Mouse (Mus musculus) bone marrow, adult 2 months (tissue): ENCODE measurements around the gene Slc24a2. TPM values are rescaled to one million over a fixed set of nuclear protein-coding genes. Genes with fewer than 3 reads are reported as not detected.

ENCODE experiments used
- H3K27ac ChIP-seq: fragments of 200-500 bp; 2 replicates; pipeline ENCODE4 v1.5.1; 2012; ENCODE audit warnings: low read depth, mild to moderate bottlenecking, control low read depth, inconsistent platforms, low read length; ENCODE audit not compliant: control insufficient read depth, poor library complexity, insufficient read depth
- H3K4me1 ChIP-seq: fragments of 200-500 bp; 2 replicates; pipeline ENCODE4 v1.6.1; 2011; ENCODE audit warnings: low read length; ENCODE audit not compliant: control insufficient read depth, insufficient read depth
- H3K4me3 ChIP-seq: fragments of 200-500 bp; replicated peaks from 2 replicates; pipeline ENCODE3; 2011; ENCODE audit warnings: mild to moderate bottlenecking, low read depth, low read length, control low read depth; ENCODE audit not compliant: control insufficient read depth
- CTCF ChIP-seq: fragments of 200-500 bp; IDR thresholded peaks from 2 replicates; pipeline ENCODE4 v1.5.1; 2011; ENCODE audit warnings: low read length, control low read depth; ENCODE audit not compliant: control insufficient read depth, insufficient read depth
- POLR2A ChIP-seq: fragments of 200-500 bp; IDR thresholded peaks from 2 replicates; pipeline ENCODE4 v1.6.1; 2011; ENCODE audit warnings: low read depth, mild to moderate bottlenecking, control low read depth, low read length, borderline replicate concordance; ENCODE audit not compliant: control insufficient read depth
- WGBS: fragments of 180-500 bp; shearing (Covaris S2); methylation state at CpG from one replicate; pipeline ENCODE4 v1.1.7; 2018; 5-methylcytosine and 5-hydroxymethylcytosine counted together
- polyA plus RNA-seq: library from polyadenylated mRNA; stranded (reverse); fragments of >200 nt; gene quantifications from 2 replicates; pipeline ENCODE4 v1.2.4, GENCODE M21; 2011; ENCODE audit warnings: low replicate concordance; ENCODE audit not compliant: missing spikeins, insufficient read depth, insufficient read length

The Slc24a2 gene
- polyA plus RNA-seq, 1 experiment: not detected

DNA sequence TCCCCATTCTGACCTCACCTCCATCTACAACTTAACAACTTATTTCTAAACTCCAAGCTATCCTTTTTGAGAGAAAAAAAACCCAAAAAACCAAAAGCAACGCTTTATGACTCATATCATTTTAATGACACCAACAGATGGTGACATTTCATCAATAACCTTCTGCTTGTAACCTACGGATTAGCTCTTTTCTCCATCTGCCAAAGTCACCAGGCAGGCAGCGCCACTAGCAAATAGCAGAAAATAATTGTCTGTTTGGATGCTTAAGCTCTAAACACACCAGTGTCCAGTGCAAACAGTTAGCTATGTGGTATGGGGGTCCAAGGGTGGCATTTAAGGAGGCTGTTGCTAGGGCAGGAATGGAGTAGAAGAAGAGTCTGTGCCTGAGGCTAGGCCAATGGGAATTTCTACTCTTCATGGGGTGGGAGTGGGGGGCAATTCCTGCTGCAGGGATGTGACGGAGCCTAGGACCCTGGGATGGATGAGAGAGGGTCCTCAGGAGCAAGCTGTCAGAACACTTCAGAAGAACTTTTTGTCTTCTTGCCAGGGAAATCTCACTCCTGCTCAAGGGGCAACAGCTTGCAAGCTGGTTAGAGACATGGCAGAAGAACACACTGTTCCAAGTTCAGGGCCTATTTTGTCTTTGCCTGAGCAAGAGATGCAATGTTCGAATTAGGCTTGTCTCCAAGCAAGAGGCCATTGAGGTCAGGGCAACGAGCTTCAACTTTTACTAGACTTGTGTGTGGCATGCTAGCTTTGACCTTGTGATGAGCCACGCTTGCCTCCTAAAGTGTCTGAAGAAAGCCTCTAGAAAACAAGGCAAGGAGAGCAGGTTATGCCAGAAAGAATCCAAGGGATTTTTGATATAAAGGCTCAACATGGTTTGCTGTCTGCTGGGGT lies 216.3 kb downstream of the Slc24a2 start:
- no peak overlapping the region for H3K27ac ChIP-seq
- H3K4me3 ChIP-seq: no peak overlapping the region
- H3K4me1 ChIP-seq: no peaks in the 10 kb centered on the region
- 78% methylated on average over 7 of the region's 7 CpGs for WGBS
- TF ChIP-seq CTCF: no peak
- TF ChIP-seq POLR2A: no peak

DNA sequence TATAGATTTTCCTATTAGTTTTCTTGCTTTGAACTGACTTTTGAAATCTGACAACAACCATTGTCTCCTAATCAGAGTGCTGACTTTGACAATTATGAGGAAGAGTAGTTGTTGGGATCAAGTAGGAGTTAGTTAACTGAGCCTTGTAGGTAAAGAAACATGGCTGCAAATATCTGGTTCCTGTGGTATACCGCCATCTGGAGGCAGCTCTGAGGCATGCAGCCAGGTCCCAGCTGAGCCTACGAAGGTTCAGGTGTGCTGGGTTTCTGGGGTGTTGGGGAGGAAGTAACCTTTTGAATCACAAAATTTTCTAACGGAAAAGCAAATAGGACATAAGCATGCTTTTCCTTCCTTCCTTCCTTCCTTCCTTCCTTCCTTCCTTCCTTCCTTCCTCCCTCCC lies 237.8 kb downstream of the Slc24a2 start:
- TF ChIP-seq POLR2A (no peak), CTCF (0 out of 2 replicates have a peak, but pooled peaks have one; percentile 17)
- WGBS: 57% methylated on average over 3 of the region's 3 CpGs
- Histone ChIP-seq H3K27ac (no peak overlapping the region), H3K4me3 (no peak overlapping the region), H3K4me1 (no peaks in the 10 kb centered on the region)

DNA sequence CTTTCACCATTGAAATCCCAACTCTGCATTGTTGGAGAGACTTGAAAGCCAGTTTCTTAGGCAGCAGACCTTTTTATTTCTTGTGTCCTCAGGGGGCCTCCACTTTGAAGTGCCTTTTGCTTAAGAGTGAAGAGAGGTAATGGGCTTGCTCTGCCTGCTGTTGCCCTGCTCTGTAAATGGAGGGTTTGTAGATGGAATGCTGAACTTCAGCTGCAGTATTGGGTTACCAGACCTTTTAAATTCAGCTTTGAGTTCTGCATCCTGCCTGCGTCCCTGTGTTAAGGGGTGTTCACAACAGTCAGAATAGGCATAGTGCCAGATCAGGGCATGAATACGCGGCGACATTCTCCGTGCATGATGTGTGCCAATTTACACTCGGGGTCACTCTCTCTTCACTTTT lies 241.0 kb downstream of the Slc24a2 start:
- H3K27ac ChIP-seq: no peak overlapping the region
- no peaks in the 10 kb centered on the region for H3K4me1 ChIP-seq
- no peak overlapping the region for H3K4me3 ChIP-seq
- WGBS: 76% methylated on average over 6 of the region's 6 CpGs
- TF ChIP-seq CTCF (no peak), POLR2A (no peak)

DNA sequence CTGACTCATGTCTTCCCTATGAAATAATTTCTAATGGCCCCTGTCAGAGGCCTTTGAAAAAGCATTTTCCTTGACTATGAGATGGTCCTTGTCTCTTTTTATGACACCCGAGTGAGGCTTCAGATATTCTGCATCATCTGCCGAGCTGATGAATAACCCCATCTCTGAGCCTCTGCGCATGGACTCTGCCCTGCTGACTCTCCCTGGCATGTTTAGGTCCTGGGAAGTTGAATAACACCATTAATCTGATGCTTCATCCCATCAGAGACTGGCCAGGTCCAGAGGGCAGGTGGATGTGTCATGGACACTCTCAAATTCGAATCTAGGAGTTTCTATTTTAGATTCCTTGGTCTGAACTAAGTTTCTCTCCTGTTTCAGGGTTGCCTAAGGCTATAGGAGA lies 242.4 kb downstream of the Slc24a2 start:
- WGBS: 73% methylated on average over 4 of the region's 4 CpGs
- H3K4me3 ChIP-seq: no peak overlapping the region
- no peak overlapping the region for H3K27ac ChIP-seq
- no peak for TF ChIP-seq CTCF
- TF ChIP-seq POLR2A: no peak
- H3K4me1 ChIP-seq: no peaks in the 10 kb centered on the region

DNA sequence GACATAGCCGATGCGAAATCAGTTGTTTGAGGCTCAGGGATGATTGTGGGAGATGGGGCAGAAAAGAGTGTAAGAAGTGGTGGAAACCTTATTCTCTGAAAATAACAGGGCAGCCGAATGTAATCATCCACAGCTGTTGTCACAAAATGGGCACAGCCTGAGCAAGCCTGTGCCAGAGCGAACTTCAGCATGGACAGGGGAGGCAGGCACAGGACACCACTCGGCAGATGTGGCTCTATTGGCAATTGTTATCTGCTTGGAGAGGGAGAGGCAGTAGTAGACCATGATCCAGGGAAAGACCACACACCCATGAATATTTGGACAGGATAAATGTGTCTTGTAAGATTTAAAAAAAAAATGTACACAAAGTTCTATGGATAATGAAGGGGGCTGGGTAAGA lies 253.0 kb downstream of the Slc24a2 start:
- no peak overlapping the region for H3K27ac ChIP-seq
- 73% methylated on average over 5 of the region's 5 CpGs for WGBS
- TF ChIP-seq POLR2A (no peak), CTCF (no peak)
- H3K4me1 ChIP-seq: no peaks in the 10 kb centered on the region
- no peak overlapping the region for H3K4me3 ChIP-seq

DNA sequence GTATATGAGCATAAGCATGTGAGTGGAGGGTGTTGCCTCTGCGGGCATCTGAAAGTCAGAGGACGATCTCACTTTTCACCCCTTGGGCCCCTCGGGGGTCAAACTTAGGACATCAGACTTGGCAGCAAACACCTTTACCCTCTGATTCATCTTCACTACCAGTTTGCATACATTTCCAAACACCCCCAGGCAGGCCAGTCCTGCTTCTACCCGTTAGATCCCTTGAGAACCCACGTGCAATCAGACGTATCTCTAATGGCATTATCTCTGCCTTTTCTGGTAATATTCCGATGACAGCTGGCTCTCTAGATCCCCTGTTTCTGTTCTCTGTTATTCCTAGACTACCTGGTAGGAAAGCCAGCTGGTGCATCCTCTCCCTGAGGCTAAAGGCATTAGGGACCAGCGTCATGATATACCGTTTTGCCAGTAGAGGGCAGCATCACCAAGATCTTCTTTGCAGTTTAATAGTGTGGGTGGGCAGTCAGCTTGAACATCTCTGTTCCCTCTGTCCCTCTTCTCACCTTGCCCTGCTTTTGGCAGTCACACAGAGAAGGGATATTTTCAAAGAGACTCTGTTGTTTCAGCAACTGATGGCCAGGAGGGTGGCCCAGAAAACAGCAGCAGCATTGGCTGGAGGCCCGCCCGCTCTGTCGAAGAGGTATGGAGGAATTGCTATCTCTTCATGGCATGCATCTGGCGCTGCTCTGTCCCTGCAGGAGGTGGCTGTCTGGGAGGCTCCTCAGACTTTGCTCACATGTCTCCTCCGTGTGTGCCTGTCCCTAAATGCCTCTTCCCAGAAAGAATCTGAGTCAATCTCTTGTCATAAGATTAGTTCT lies 272.5 kb downstream of the Slc24a2 start:
- Histone ChIP-seq H3K4me3 (no peak overlapping the region), H3K4me1 (no peaks in the 10 kb centered on the region), H3K27ac (no peak overlapping the region)
- 49% methylated on average over 14 of the region's 14 CpGs for WGBS
- TF ChIP-seq CTCF: peak; percentile 42
- TF ChIP-seq POLR2A: no peak

DNA sequence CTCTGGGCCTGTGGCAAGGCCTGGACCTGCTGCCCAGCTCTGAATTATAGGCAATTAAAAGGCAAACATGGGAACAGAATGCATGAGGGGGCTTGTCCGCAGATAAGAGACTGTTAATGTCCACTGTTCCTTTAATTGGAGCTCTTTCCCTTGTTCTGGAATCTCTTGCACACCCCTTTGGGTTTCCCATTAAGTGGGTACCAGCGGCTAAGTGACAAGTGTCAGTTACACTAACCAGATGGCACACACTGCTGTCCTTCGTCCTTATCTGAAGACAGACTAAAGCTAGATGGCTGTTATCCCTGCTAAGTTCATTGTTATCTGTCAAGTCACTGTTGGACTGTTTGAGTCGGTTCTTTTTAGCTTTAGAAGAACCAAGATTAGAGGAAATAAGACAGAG lies 274.8 kb downstream of the Slc24a2 start:
- 67% methylated on average over 4 of the region's 4 CpGs for WGBS
- no peaks in the 10 kb centered on the region for H3K4me1 ChIP-seq
- no peak overlapping the region for H3K27ac ChIP-seq
- no peak overlapping the region for H3K4me3 ChIP-seq
- TF ChIP-seq CTCF (no peak), POLR2A (no peak)

DNA sequence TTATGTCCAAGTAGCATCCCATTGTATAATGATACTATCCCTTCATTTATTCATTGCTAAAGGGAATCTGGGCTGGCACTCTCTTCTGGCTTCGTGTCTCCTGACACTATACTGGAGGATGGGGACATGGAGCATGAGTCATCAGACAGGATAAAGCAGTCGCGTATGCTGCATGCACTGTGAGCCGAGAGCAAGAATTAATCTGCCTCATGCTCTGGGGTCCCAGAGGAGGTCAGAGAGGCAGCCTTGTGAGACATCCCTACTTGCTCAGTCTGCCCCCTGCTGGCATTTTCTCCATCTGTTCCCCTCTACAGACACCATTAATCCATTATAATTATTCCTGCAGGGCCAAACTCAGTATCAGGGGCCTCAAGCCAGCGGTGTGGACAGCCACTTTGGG lies 276.8 kb downstream of the Slc24a2 start:
- TF ChIP-seq CTCF (0 out of 2 replicates have a peak, but pooled peaks have one; percentile 10), POLR2A (no peak)
- H3K27ac ChIP-seq: no peak overlapping the region
- WGBS: 70% methylated on average over 5 of the region's 5 CpGs
- H3K4me3 ChIP-seq: no peak overlapping the region
- H3K4me1 ChIP-seq: no peaks in the 10 kb centered on the region

DNA sequence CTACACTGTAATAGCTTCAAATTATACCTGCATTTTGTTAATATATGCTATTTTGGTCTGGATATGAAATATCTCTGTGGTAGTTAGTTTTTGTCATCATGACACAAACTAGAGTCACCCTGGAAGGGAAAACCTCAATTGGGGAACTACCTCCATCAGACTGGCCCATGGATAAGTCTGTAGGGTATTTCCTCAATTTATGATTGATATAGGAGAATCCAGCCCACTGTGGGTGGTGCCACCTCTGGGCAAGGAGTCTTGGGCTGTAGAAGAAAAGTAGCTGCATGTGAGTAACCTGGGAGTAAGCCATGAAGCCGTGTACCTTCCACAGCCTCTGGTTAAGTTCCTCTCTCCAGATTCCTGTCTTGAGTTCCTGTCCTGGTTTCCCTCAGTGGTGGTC lies 281.5 kb downstream of the Slc24a2 start:
- TF ChIP-seq POLR2A: no peak
- no peak for TF ChIP-seq CTCF
- Histone ChIP-seq H3K27ac (no peak overlapping the region), H3K4me3 (no peak overlapping the region), H3K4me1 (no peaks in the 10 kb centered on the region)
- WGBS: 57% methylated on average over 1 of the region's 1 CpGs
